Mouse (Mus musculus) bone marrow macrophage, adult 2 months (primary cell): ENCODE data around the gene Notch4.

Experiments used
- CTCF ChIP-seq: IDR thresholded peaks from 2 replicates; pipeline ENCODE4 v1.5.1; 2012; ENCODE audit warnings: low read depth, mild to moderate bottlenecking, low read length, moderate library complexity
- POLR2A ChIP-seq: IDR thresholded peaks from 2 replicates; pipeline ENCODE4 v1.6.1; 2012; ENCODE audit warnings: mild to moderate bottlenecking, low read depth, low read length, borderline replicate concordance

DNA sequence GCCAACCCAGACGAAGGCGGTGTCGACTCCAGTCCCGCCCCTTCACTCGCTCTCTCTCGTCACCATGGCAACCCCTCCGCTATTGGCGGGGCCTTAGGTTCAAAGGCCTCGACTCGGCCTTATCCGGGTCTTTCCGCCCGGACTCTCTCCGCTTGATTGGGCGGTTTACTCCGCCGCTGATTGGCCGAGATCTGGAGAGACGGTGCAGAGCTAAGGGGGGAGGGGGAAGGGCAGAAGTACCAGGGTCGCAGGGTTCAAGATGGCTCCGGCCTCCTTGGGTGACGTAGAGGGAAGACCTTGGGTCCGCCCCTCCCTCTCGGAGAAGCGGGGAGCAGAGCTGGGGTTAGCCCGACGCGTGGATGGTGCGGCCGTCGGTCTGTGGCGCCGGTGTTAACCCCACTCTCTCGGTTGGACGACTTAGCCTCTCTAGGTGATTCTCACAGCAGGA, 40.0 kb downstream of the Notch4 start, which contains the start of gene Agpat1:
- no peak for TF ChIP-seq CTCF
- no peak; the same call in 1 of the 2 replicates for TF ChIP-seq POLR2A
